Mouse (Mus musculus) embryonic stem cell, embryonic (primary cell): ENCODE results near the gene Cd55.

Experiments
- CTCF ChIA-PET, 4 experiments: fragments of 300-600 bp in 2 of 4; fragments of 350-600 bp in 2 of 4; sonication (Branson Sonifier 250); formaldehyde crosslinking; loops; one replicate each; lab custom pipeline; 2022; ENCODE audit warnings: inconsistent platforms in 2 of 4; lab: Charles Lee
- POLR2A ChIA-PET, 4 experiments: fragments of 300-600 bp in 2 of 4; fragments of 350-600 bp in 2 of 4; sonication (Branson Sonifier 250); formaldehyde crosslinking; loops; one replicate each; lab custom pipeline; 2022; ENCODE audit warnings: antibody characterized with exemption in 4 of 4, inconsistent platforms in 1 of 4; lab: Charles Lee

Gene Cd55

GRCm38 (mm10) chr1:130462084-130462861, at the start of gene Cd55:
Gene Cd55 (minus strand): TSS chr1:130462744.
- POLR2A ChIA-PET: interaction anchor here (0.6 to 2.2 kb wide), 27 partner anchors 8 to 1066 kb away, joined by 3 to 9 read pairs (median 4); partner anchors contain the start of genes Gm29427 (in 2 of the 4), AA986860 (in 1 of the 4), Fam72a (in 1 of the 4) and Yod1 (in 1 of the 4)
- CTCF ChIA-PET: interaction anchor here in 3 of 4 experiments (0.5 to 1.6 kb wide), 12 partner anchors 12 to 296 kb away, joined by 3 to 8 read pairs (median 3); no protein-coding TSS in a partner anchor

DNA sequence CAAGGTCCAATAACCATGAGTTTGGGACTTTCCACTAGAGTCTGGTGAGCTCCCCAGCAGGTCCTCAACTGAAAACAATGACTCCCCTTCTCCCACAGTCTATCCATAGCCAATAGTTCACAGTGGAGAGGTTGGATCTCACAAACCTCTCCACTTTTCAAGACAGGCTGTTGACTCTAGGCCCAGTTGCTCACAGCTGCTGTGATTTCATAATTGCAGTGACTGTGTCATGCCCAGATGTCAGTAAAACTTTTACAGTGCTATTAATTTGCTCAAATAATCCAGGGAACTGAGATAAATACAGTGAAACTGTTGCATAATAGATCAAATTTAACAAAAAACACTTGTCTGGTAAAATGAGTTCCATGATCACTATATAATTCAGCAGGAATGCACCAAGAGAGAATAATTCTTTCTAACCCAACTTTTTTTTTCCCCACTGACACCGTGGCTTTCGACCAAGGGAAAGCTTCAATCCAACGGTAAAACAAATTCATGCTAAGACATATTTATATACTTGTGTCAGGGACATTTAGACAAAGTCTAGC, 49.4 kb upstream of the Cd55 start:
- CTCF ChIA-PET: interaction anchor here in 1 of 4 experiments (0.5 kb wide), 1 partner anchor 1962 kb away, joined by 4 read pairs; no protein-coding TSS in a partner anchor

DNA sequence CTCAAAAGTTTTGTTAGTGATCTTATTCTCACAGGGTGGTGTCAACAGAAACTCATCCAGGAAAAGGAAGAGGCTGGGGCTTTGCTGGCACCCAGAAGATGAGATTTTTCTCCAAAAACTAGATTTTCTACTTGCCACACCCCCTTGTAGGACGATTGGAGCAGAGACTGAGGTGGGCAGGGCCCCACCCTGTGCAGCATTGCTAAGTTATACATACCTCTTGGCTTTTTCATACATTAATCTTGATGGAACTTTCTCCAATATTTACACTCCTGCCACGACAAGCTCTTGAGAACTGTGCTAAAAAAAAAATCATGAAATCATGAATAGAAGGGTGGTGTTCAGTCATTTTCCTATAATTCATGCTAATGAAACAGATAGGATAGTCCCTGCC, 46.4 kb upstream of the Cd55 start:
- POLR2A ChIA-PET: interaction anchor here in 1 of 4 experiments (0.6 kb wide), 1 partner anchor 46 kb away, joined by 3 read pairs; the partner anchor contains the start of gene Cd55
- CTCF ChIA-PET: no interaction called here

More for the DNA sequence above, 49.4 kb upstream of the Cd55 start:
- POLR2A ChIA-PET: no interaction called here

- ChIA-PET CTCF (no interaction called here), POLR2A (interaction anchor here in 1 of 4 experiments (0.8 kb wide), 1 partner anchor 45 kb away, joined by 3 read pairs; the partner anchor contains the start of gene Cd55)
Measured at GRCm38 (mm10) chr1:130508030-130508956, 45.7 kb upstream of the Cd55 start.

DNA sequence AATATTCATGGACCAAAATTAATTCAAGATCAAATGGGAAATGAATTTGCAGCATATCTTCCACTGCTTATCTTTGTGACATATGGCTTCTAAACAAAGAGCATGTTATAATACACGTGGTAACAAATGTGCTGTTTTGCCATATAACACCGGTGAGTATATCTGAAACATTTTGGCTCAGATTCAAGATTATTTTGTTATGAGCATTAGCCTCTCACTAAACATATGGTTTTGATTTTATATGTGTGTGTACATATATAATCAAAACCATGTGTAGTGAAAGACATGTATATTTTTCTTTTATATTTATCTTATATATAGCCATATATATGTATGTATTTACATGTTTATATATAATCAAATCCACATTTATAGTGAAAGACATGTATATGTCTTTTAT, 44.9 kb upstream of the Cd55 start:
- ChIA-PET POLR2A (no interaction called here), CTCF (no interaction called here)

- POLR2A ChIA-PET: interaction anchor here in 1 of 4 experiments (1.3 kb wide), 1 partner anchor 38 kb away, joined by 4 read pairs; the partner anchor contains the start of gene Cd55
- CTCF ChIA-PET: no interaction called here
Measured at GRCm38 (mm10) chr1:130499962-130500361, 37.4 kb upstream of the Cd55 start.

GRCm38 (mm10) chr1:130498331-130498730, 35.8 kb upstream of the Cd55 start:
- ChIA-PET CTCF (no interaction called here), POLR2A (interaction anchor here in 1 of 4 experiments (0.8 kb wide), 1 partner anchor 8 kb away, joined by 3 read pairs; no protein-coding TSS in a partner anchor)

- ChIA-PET CTCF (no interaction called here), POLR2A (interaction anchor here in 1 of 4 experiments (0.6 kb wide), 1 partner anchor 329 kb away, joined by 7 read pairs; no protein-coding TSS in a partner anchor)
Measured at GRCm38 (mm10) chr1:130486816-130487545, 24.4 kb upstream of the Cd55 start.

GRCm38 (mm10) chr1:130485828-130486620, 23.5 kb upstream of the Cd55 start:
- CTCF ChIA-PET: no interaction called here

DNA sequence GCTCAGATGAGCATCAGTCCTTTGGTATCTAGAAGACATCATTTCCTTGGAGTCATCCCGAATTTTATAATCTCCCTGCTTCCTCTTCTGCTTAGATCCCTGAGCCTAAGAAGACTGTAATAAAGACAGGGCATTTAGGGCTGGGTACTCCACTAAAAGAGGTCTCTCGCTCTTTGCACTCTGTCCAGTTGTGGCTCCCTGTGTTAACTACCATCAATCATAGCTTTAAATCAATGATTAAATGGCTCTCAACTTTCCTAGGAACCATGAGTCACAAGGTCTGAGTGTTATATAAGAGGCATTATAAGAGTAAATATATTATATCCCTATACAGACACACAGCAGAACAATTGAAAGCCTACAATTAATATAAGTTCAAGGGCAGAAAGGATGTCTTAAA, 22.8 kb upstream of the Cd55 start:
- ChIA-PET CTCF (no interaction called here), POLR2A (no interaction called here)

More at GRCm38 (mm10) chr1:130485828-130486620, 23.5 kb upstream of the Cd55 start:
- POLR2A ChIA-PET: no interaction called here

DNA sequence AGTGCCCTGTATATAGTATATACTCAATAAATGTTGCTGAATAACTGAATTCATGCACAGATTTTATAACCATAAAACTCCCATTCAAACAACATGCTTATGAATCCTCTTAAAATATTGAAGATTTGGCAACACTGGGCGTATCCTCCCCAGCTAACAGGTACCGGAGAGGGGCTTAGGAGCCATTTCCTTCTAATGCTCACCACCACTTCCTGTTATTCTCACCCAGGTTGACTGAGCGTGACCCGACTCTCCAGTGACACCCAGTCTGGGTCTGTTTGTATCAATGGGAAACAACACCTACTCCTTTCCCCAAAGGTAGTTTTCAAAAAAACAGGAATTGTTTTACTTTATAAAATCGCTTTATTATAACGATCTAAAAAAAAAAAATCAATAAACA, 12.4 kb upstream of the Cd55 start:
- ChIA-PET POLR2A (interaction anchor here in 2 of 4 experiments (1.0 to 1.4 kb wide), 2 partner anchors 12 to 15 kb away, joined by 5 to 9 read pairs; partner anchors contain the start of gene Cd55 (in 1 of the 2)), CTCF (interaction anchor here in 2 of 4 experiments (0.8 to 1.7 kb wide), 2 partner anchors 12 kb away, joined by 3 to 8 read pairs; partner anchors contain the start of gene Cd55 (in 2 of the 2))

GRCm38 (mm10) chr1:130474226-130474625, 11.7 kb upstream of the Cd55 start:
- CTCF ChIA-PET: interaction anchor here in 3 of 4 experiments (0.8 to 1.7 kb wide), 3 partner anchors 9 to 12 kb away, joined by 3 to 8 read pairs (median 3); partner anchors contain the start of gene Cd55 (in 2 of the 3)
- POLR2A ChIA-PET: interaction anchor here in 3 of 4 experiments (0.5 to 1.4 kb wide), 4 partner anchors 11 to 248 kb away, joined by 3 to 9 read pairs (median 6); partner anchors contain the start of gene Cd55 (in 2 of the 3)

- POLR2A ChIA-PET: interaction anchor here in 1 of 4 experiments (0.6 kb wide), 2 partner anchors 141 to 537 kb away, joined by 3 read pairs; no protein-coding TSS in a partner anchor
- CTCF ChIA-PET: no interaction called here
Measured at GRCm38 (mm10) chr1:130470074-130470473, 7.5 kb upstream of the Cd55 start.

- CTCF ChIA-PET: interaction anchor here in 1 of 4 experiments (1.3 kb wide), 1 partner anchor 170 kb away, joined by 3 read pairs; no protein-coding TSS in a partner anchor
Measured at GRCm38 (mm10) chr1:130467453-130467852, 4.9 kb upstream of the Cd55 start.

DNA sequence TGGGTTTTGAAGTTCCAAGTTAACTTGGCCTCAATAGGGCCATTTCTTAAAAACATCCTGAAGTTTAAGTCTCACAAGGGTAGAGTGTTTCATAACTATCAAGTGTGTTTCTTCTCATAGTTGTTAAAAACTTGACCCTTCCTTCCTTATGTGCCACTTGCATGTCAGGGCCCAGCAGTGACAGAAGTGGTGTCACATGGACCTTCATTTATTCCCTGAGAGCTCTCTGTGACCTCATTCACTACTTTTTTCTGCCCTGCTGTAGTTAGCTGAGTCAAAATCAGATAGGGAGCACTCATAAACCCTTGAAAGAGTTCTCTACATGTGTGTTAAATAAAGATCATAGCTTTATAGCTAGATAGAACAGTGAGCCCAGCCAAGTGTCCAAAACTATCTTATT, 1.6 kb upstream of the Cd55 start:
- CTCF ChIA-PET: interaction anchor here in 1 of 4 experiments (1.1 kb wide), 1 partner anchor 10 kb away, joined by 3 read pairs; no protein-coding TSS in a partner anchor
- POLR2A ChIA-PET: interaction anchor here in 1 of 4 experiments (1.6 kb wide), 1 partner anchor 8 kb away, joined by 5 read pairs; no protein-coding TSS in a partner anchor

More at GRCm38 (mm10) chr1:130467453-130467852, 4.9 kb upstream of the Cd55 start:
- POLR2A ChIA-PET: interaction anchor here in 1 of 4 experiments (1.4 kb wide), 1 partner anchor 23 kb away, joined by 3 read pairs; no protein-coding TSS in a partner anchor

DNA sequence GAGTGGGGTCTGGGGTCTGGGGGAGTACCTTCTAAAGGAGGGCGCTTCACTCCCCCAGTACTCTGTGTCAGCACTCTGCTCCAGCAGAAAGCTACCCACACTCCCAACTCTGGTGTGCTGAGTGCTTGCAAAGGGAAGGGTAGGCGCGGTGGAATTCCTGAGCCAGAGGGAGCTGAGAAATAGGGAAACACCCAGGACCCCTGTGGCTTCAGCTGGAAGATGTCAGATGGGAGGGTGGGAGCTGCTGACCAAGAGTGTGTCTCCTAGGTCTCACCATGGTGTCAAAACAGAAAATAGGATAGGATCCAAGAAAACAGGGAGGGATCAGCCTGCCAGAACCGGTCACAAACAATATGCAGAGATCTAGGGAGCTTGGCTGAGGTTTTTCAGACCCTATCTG, 323 bp upstream of the Cd55 start:
- ChIA-PET CTCF (interaction anchor here in 3 of 4 experiments (0.5 to 1.6 kb wide), 9 partner anchors 11 to 296 kb away, joined by 3 to 8 read pairs (median 3); no protein-coding TSS in a partner anchor), POLR2A (interaction anchor here in 3 of 4 experiments (0.6 to 2.2 kb wide), 27 partner anchors 9 to 1065 kb away, joined by 3 to 9 read pairs (median 4); partner anchors contain the start of genes Gm29427 (in 2 of the 3), AA986860 (in 1 of the 3), Fam72a (in 1 of the 3) and Yod1 (in 1 of the 3))
